Mouse (Mus musculus): Measurements from ENCODE around the gene Taok2. TPM values are rescaled to one million over a fixed set of nuclear protein-coding genes. Genes with fewer than 3 reads are reported as not detected.

The Taok2 gene
- polyA plus RNA-seq, 1 experiment from 2014 or later: 8.7 TPM

GRCm38 (mm10) chr7:126881040-126881439 is 3.5 kb downstream of the Taok2 start:
- H3K36me3 ChIP-seq (replicated peaks; ENCODE audit: insufficient read depth, low read length): peaks cover 49% of the 10 kb centered on the region
- DNase-seq: no peak
- H3K27ac ChIP-seq (ENCODE audit: low read depth): peak overlapping the region; percentile 62; the same call in 1 of the 2 replicates
- H3K4me1 ChIP-seq (ENCODE audit: insufficient read depth): peaks cover 31% of the 10 kb centered on the region
- H3K4me2 ChIP-seq (ENCODE audit: low read depth, low read length): peak overlapping the region; percentile 100
- WGBS (ENCODE audit: insufficient replicate concordance): 52% methylated on average over 6 of the region's 6 CpGs
- H3K4me3 ChIP-seq (ENCODE audit: low read depth, low read length): no peak overlapping the region
- H3K9ac ChIP-seq (replicated peaks): no peak overlapping the region; the same call in 1 of the 2 replicates
- no peaks in the 10 kb centered on the region for H3K27me3 ChIP-seq (ENCODE audit: insufficient read depth, low read length)
- no peaks in the 10 kb centered on the region for H3K9me3 ChIP-seq (ENCODE audit: low read length)
- no peak for TF ChIP-seq CTCF (IDR thresholded peaks at IDR 0.05; ENCODE audit: low read depth)
- no peak; the same call in 1 of the 2 replicates for TF ChIP-seq EP300 (IDR thresholded peaks at IDR 0.05; ENCODE audit: low read depth)
- ATAC-seq: no peak

- no peak overlapping the region for H3K4me3 ChIP-seq (ENCODE audit: low read depth, low read length)
- peaks cover 5% of the 10 kb centered on the region for H3K4me1 ChIP-seq (ENCODE audit: insufficient read depth)
- WGBS (ENCODE audit: insufficient replicate concordance): 92% methylated on average over 1 of the region's 1 CpGs
- no peaks in the 10 kb centered on the region for H3K9me3 ChIP-seq (ENCODE audit: low read length)
- H3K4me2 ChIP-seq (ENCODE audit: low read depth, low read length): no peak overlapping the region
- peak overlapping the region; percentile 44; the same call in 1 of the 2 replicates for H3K27ac ChIP-seq (ENCODE audit: low read depth)
- H3K36me3 ChIP-seq (replicated peaks; ENCODE audit: insufficient read depth, low read length): peaks cover 87% of the 10 kb centered on the region
- no peaks in the 10 kb centered on the region for H3K27me3 ChIP-seq (ENCODE audit: insufficient read depth, low read length)
- no peak for ATAC-seq
- TF ChIP-seq EP300 (IDR thresholded peaks at IDR 0.05; ENCODE audit: low read depth) (no peak), CTCF (IDR thresholded peaks at IDR 0.05; ENCODE audit: low read depth) (no peak)
- H3K9ac ChIP-seq (replicated peaks): no peak overlapping the region
- DNase-seq: no peak
Measured at GRCm38 (mm10) chr7:126877239-126877638, 7.3 kb downstream of the Taok2 start.

DNA sequence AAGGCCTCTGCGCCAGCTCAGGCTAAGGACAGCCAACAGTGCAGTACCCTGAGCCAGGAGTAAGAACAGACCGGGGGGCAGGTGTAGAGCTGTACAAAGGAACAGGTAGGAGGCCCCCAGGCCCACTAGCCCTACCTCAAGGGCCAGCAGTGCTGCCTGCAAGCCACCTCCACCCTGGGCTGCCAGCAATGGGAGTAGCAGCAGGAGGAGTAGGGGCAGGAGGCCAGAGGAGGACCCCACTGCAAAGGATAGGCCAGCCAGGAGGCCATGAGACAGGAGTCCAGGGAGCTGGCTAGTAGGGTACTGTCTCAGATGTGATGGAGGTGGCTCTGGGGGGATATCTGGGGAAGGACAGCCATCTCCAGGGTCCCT is 14.0 kb downstream of the Taok2 start:
- Histone ChIP-seq H3K9me3 (ENCODE audit: low read length) (no peaks in the 10 kb centered on the region), H3K4me2 (ENCODE audit: low read depth, low read length) (no peak overlapping the region), H3K36me3 (replicated peaks; ENCODE audit: insufficient read depth, low read length) (peaks cover 86% of the 10 kb centered on the region), H3K4me1 (ENCODE audit: insufficient read depth) (no peaks in the 10 kb centered on the region), H3K27me3 (ENCODE audit: insufficient read depth, low read length) (no peaks in the 10 kb centered on the region), H3K4me3 (ENCODE audit: low read depth, low read length) (no peak overlapping the region), H3K9ac (replicated peaks) (no peak overlapping the region), H3K27ac (ENCODE audit: low read depth) (no peak overlapping the region)
- ATAC-seq (no peak), DNase-seq (no peak)
- WGBS (ENCODE audit: insufficient replicate concordance): 93% methylated on average over 2 of the region's 2 CpGs
- TF ChIP-seq CTCF (IDR thresholded peaks at IDR 0.05; ENCODE audit: low read depth) (no peak), EP300 (IDR thresholded peaks at IDR 0.05; ENCODE audit: low read depth) (no peak)

DNA sequence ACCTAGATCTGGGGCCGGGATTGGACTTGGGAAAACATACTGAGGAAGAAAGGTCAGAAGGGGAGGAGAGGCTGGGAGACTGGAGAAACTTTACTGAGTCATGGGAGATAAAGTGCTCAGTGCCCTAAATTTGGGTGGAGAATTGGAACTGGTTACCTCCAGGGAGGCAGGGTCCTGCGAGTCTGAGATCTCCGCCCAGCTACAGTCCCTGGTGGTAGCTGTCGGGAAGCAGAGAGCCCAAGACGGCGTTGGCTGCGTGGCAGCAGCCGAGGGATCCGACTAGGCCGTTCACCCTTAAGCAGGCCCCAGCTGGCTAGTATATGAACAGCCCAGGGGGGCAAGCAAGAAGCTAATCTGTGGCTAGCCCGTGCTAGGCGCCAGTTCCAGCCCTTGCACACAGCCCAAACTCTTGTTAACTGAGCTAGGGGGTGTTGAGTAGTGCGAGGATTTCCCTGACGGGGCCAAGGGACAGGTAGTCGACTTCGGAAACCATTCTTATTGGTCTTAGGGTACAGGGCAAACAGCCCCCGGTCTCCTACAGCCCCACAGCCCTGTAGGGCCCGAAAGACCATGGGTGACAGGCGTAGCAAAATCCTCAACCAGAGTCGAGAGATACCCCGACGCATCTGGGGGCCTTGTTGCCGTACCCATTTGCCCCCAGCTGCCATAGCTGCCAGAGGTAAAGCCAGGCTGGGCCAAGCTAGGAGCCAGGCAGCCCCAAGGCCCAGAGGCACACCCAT is 14.6 kb downstream of the Taok2 start:
- 88% methylated on average over 23 of the region's 23 CpGs for WGBS (ENCODE audit: insufficient replicate concordance)
- no peak overlapping the region for H3K4me2 ChIP-seq (ENCODE audit: low read depth, low read length)

GRCm38 (mm10) chr7:126868003-126868402 is 16.5 kb downstream of the Taok2 start:
- 80% methylated on average over 12 of the region's 12 CpGs for WGBS (ENCODE audit: insufficient replicate concordance)
- Histone ChIP-seq H3K9me3 (ENCODE audit: low read length) (no peaks in the 10 kb centered on the region), H3K27me3 (ENCODE audit: insufficient read depth, low read length) (no peaks in the 10 kb centered on the region), H3K27ac (ENCODE audit: low read depth) (no peak overlapping the region), H3K9ac (replicated peaks) (no peak overlapping the region), H3K4me1 (ENCODE audit: insufficient read depth) (peaks cover 3% of the 10 kb centered on the region), H3K4me2 (ENCODE audit: low read depth, low read length) (no peak overlapping the region), H3K4me3 (ENCODE audit: low read depth, low read length) (no peak overlapping the region), H3K36me3 (replicated peaks; ENCODE audit: insufficient read depth, low read length) (peaks cover 79% of the 10 kb centered on the region)
- DNase-seq (no peak), ATAC-seq (no peak)
- TF ChIP-seq CTCF (IDR thresholded peaks at IDR 0.05; ENCODE audit: low read depth) (no peak), EP300 (IDR thresholded peaks at IDR 0.05; ENCODE audit: low read depth) (no peak)

More for the DNA sequence above, 14.6 kb downstream of the Taok2 start:
- DNase-seq (no peak), ATAC-seq (no peak)
- Histone ChIP-seq H3K4me3 (ENCODE audit: low read depth, low read length) (no peak overlapping the region), H3K36me3 (replicated peaks; ENCODE audit: insufficient read depth, low read length) (peaks cover 86% of the 10 kb centered on the region), H3K4me1 (ENCODE audit: insufficient read depth) (no peaks in the 10 kb centered on the region), H3K9ac (replicated peaks) (no peak overlapping the region), H3K27ac (ENCODE audit: low read depth) (no peak overlapping the region), H3K27me3 (ENCODE audit: insufficient read depth, low read length) (no peaks in the 10 kb centered on the region), H3K9me3 (ENCODE audit: low read length) (no peaks in the 10 kb centered on the region)
- no peak for TF ChIP-seq CTCF (IDR thresholded peaks at IDR 0.05; ENCODE audit: low read depth)
- TF ChIP-seq EP300 (IDR thresholded peaks at IDR 0.05; ENCODE audit: low read depth): no peak

DNA sequence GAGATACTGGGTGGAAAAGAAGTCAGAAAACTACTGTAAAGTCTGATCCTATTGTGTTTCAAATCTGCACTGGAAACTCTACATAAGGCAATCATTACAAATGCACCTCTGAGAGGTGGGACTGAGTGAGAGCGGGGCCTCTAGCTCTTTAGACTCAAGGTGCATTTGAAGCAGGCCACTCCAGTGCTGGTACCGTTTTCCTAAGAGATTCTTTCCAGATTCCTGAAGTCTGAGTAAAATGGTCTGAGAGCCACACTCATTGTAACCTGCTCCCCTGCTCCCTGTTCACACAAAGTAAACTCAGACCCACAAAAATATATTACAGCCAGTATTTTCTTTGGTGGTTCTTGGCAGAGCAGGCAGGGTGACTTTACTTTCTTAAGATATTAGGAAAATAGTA is 17.0 kb downstream of the Taok2 start:
- TF ChIP-seq CTCF (IDR thresholded peaks at IDR 0.05; ENCODE audit: low read depth): no peak
- no peak for TF ChIP-seq EP300 (IDR thresholded peaks at IDR 0.05; ENCODE audit: low read depth)
- Histone ChIP-seq H3K9ac (replicated peaks) (no peak overlapping the region), H3K27ac (ENCODE audit: low read depth) (no peak overlapping the region), H3K9me3 (ENCODE audit: low read length) (no peaks in the 10 kb centered on the region), H3K4me3 (ENCODE audit: low read depth, low read length) (no peak overlapping the region), H3K4me1 (ENCODE audit: insufficient read depth) (peaks cover 8% of the 10 kb centered on the region), H3K4me2 (ENCODE audit: low read depth, low read length) (no peak overlapping the region), H3K36me3 (replicated peaks; ENCODE audit: insufficient read depth, low read length) (peaks cover 74% of the 10 kb centered on the region), H3K27me3 (ENCODE audit: insufficient read depth, low read length) (no peaks in the 10 kb centered on the region)
- WGBS (ENCODE audit: insufficient replicate concordance): 94% methylated on average over 2 of the region's 2 CpGs
- no peak for DNase-seq
- no peak for ATAC-seq

All from liver, postnatal 0 days (tissue).